ENCODE assay signal across 20 mouse cellular contexts in genomic region chr3:138752056-138752455, GRCm38 (mm10). TPM values are rescaled to one million over a fixed set of nuclear protein-coding genes. Genes with fewer than 3 reads are reported as not detected.
A peak's percentile ranks its signal among the peaks of the same experiment; 100 is the strongest.
DNase-seq lines count a peak whose midpoint lies in the region; ATAC-seq and TF ChIP-seq lines count a peak whose summit lies in the region.
"Had no signal": no experiment of that assay in that cellular context is flagged by ENCODE, and none has a peak within 500 bp of the region (broad histone marks: within the 10 kb centered on the region; RNA-seq: fewer than 3 reads in every experiment).

No protein-coding gene starts in this region.

- 56% methylated on average over 5 of the region's 5 CpGs for WGBS in kidney, embryonic 16.5 days
- 67% methylated on average over 5 of the region's 5 CpGs for WGBS in stomach, postnatal 0 days

- H3K27ac ChIP-seq in kidney, embryonic 16.5 days (ENCODE audit: low read length) = no peak overlapping the region
- no peak overlapping the region for H3K27ac ChIP-seq in stomach, postnatal 0 days (replicated peaks)
- H3K27ac ChIP-seq: embryonic facial prominence, embryonic 15.5 days; forebrain, embryonic 10.5 days; heart, embryonic 13.5 days; hindbrain, embryonic 14.5 days had no signal

- no peak for ATAC-seq in kidney, embryonic 16.5 days (ENCODE audit: low FRiP score, low TSS enrichment)
- 0 out of 2 replicates have a peak, but pooled peaks have one; percentile 12 for ATAC-seq in stomach, postnatal 0 days (ENCODE audit: low FRiP score, low TSS enrichment)
- ATAC-seq: intestine, embryonic 16.5 days had no signal

- no peak overlapping the region for H3K4me2 ChIP-seq in kidney, embryonic 16.5 days (replicated peaks; ENCODE audit: low read depth, low read length)
- no peak overlapping the region for H3K4me2 ChIP-seq in stomach, postnatal 0 days (replicated peaks; ENCODE audit: low read depth)
- H3K4me2 ChIP-seq: embryonic facial prominence, embryonic 15.5 days; heart, embryonic 13.5 days; hindbrain, embryonic 14.5 days had no signal

- H3K9ac ChIP-seq in kidney, embryonic 16.5 days (replicated peaks; ENCODE audit: low read length) = no peak overlapping the region
- no peak overlapping the region for H3K9ac ChIP-seq in stomach, postnatal 0 days (ENCODE audit: low read length)
- H3K9ac ChIP-seq: embryonic facial prominence, embryonic 15.5 days; heart, embryonic 13.5 days; hindbrain, embryonic 14.5 days had no signal

- no peak overlapping the region for H3K4me3 ChIP-seq in kidney, embryonic 16.5 days (ENCODE audit: low read length)
- no peak overlapping the region for H3K4me3 ChIP-seq in stomach, postnatal 0 days (ENCODE audit: low read depth, low read length)
- H3K4me3 ChIP-seq: embryonic facial prominence, embryonic 15.5 days; erythroblast, embryonic 14.5 days; forebrain, embryonic 10.5 days; heart, embryonic 13.5 days had no signal

- peaks cover 24% of the 10 kb centered on the region for H3K4me1 ChIP-seq in kidney, embryonic 16.5 days (ENCODE audit: insufficient read depth, low read length)
- no peaks in the 10 kb centered on the region; the same call in 1 of the 2 replicates for H3K4me1 ChIP-seq in stomach, postnatal 0 days (replicated peaks; ENCODE audit: control insufficient read depth, insufficient read depth)

- peaks cover 3% of the 10 kb centered on the region; the same call in 1 of the 2 replicates for H3K36me3 ChIP-seq in kidney, embryonic 16.5 days (ENCODE audit: insufficient read depth, low read length)
- H3K36me3 ChIP-seq in stomach, postnatal 0 days (ENCODE audit: control insufficient read depth, insufficient read depth, low read length) = no peaks in the 10 kb centered on the region
- H3K36me3 ChIP-seq: embryonic facial prominence, embryonic 15.5 days; heart, embryonic 13.5 days had no signal

- no peaks in the 10 kb centered on the region for H3K27me3 ChIP-seq in kidney, embryonic 16.5 days (ENCODE audit: insufficient read depth, low read length)
- H3K27me3 ChIP-seq in stomach, postnatal 0 days (ENCODE audit: control insufficient read depth, insufficient read depth, low read length) = no peaks in the 10 kb centered on the region
- H3K27me3 ChIP-seq: embryonic facial prominence, embryonic 15.5 days had no signal

- TF ChIP-seq EP300 in stomach, postnatal 0 days (optimal IDR thresholded peaks at IDR 0.05) = no peak

- no peaks in the 10 kb centered on the region for H3K9me3 ChIP-seq in kidney, embryonic 16.5 days (ENCODE audit: low read length)
- H3K9me3 ChIP-seq in stomach, postnatal 0 days (ENCODE audit: control insufficient read depth, low read length) = no peaks in the 10 kb centered on the region
- H3K9me3 ChIP-seq: embryonic facial prominence, embryonic 15.5 days; forebrain, embryonic 10.5 days; heart, embryonic 13.5 days had no signal

- no peak for TF ChIP-seq CTCF in stomach, postnatal 0 days (IDR thresholded peaks at IDR 0.05; ENCODE audit: low read depth)

- peak; percentile 61 for DNase-seq in adrenal gland, adult 2 months
- DNase-seq in adrenal gland, adult 8-10 months = no peak
- peak; percentile 27 for DNase-seq in kidney, adult 9 months
- peak; percentile 64 for DNase-seq in 3T3-L1 (ENCODE audit: low read depth, low spot score)
- no peak for DNase-seq in stomach, postnatal 0 days (ENCODE audit: low spot score)
- DNase-seq in frontal cortex, adult 2 months (ENCODE audit: extremely low spot score in 1 of 2, low spot score in 1 of 2) = no peak
- DNase-seq: adrenal gland, postnatal 14 days; cerebellum, adult 18-20 months; cerebellum, postnatal 10 days; embryo, embryonic 11 days; gastrocnemius, postnatal 36 days; heart, adult 11 months; heart, postnatal 36 days had no signal

RNA-seq across cellular contexts. Expression of gene Tspan5, which starts 10.1 kb away (rescaled TPM):
- total RNA-seq in adrenal gland, adult 2 months (2021) = 10 to 100 TPM; 47.3 to 67.5 TPM
- 32.3 and 40.3 TPM in 2 replicates for polyA plus RNA-seq in adrenal gland, adult 2 months (2012; rRNA removed)
- total RNA-seq in adrenal gland, adult 8-10 months (2022) = 100 to 1,000 TPM in 1 of 4 experiments, 10 to 100 TPM in 3; 46.7 to 102 (median 77.6) TPM
- polyA plus RNA-seq in kidney, embryonic 16.5 days (2015; fragmentation: Nextera tagmentation; extraction: Ambion mirVana) = 22.8 and 24.1 TPM in 2 replicates
- polyA plus RNA-seq in stomach, postnatal 0 days (2015; fragmentation: Nextera tagmentation; extraction: Ambion mirVana) = 21.9 and 22.3 TPM in 2 replicates
- polyA plus RNA-seq in frontal cortex, adult 2 months (2012; rRNA removed) = 196 and 211 TPM in 2 replicates

Comparison
In these comparisons a context has a peak if more than half of its experiments do, and no peak if none do; other contexts are left out.
1. DNase-seq: peak in adrenal gland, adult 2 months (single experiment), kidney, adult 9 months (single experiment) and 3T3-L1 (single experiment); none in adrenal gland, adult 8-10 months (single experiment), stomach, postnatal 0 days (single experiment) and frontal cortex, adult 2 months (0 of 2).